Mouse (Mus musculus): Measurements from ENCODE around the gene Plagl1.
"Not testable (repeated sequence)": the region's sequence is repeated elsewhere in the genome, so short reads cannot be mapped to it uniquely, and the experiment has no call there.

- TF ChIP-seq JUN (IDR thresholded peaks at IDR 0.05; ENCODE audit: insufficient read depth, low read depth, low read length); CTCF (conservative IDR thresholded peaks at IDR 0.05 in 1 of 2, IDR thresholded peaks at IDR 0.05 in 1 of 2; ENCODE audit: low read depth in 2 of 2, low read length in 2 of 2); POLR2A (IDR thresholded peaks at IDR 0.05; ENCODE audit: low read depth, low read length); EP300 (IDR thresholded peaks at IDR 0.05; ENCODE audit: low read length); ZNF384 (IDR thresholded peaks at IDR 0.05; ENCODE audit: low read depth, low read length); MYC (IDR thresholded peaks at IDR 0.05; ENCODE audit: low read depth, low read length); HCFC1 (IDR thresholded peaks at IDR 0.05; ENCODE audit: low read depth, low read length); TCF12 (IDR thresholded peaks at IDR 0.05; ENCODE audit: low read depth, low read length); NELFE (IDR thresholded peaks at IDR 0.05; ENCODE audit: low read depth, low read length); NRF1 (IDR thresholded peaks at IDR 0.05; ENCODE audit: low read depth, low read length): not testable (repeated sequence)
Measured at GRCm38 (mm10) chr10:13023985-13024384, 36.3 kb upstream of the Plagl1 start.

Data from CH12.LX (cell line).